Mouse (Mus musculus): Measurements from ENCODE around the gene Ube2b. TPM values are rescaled to one million over a fixed set of nuclear protein-coding genes. Genes with fewer than 3 reads are reported as not detected.

The Ube2b gene
- polyA plus RNA-seq (2014; fragmentation: Illumina TruSeq; extraction: RNeasy Lipid Tissue Mini Kit (QIAGEN cat#74804); ENCODE audit: low read depth, low replicate concordance), result 335 TPM

GRCm38 (mm10) chr11:52000290-52000962 lies at the start of gene Ube2b:
Ube2b (minus strand) TSS chr11:52000762.

DNA sequence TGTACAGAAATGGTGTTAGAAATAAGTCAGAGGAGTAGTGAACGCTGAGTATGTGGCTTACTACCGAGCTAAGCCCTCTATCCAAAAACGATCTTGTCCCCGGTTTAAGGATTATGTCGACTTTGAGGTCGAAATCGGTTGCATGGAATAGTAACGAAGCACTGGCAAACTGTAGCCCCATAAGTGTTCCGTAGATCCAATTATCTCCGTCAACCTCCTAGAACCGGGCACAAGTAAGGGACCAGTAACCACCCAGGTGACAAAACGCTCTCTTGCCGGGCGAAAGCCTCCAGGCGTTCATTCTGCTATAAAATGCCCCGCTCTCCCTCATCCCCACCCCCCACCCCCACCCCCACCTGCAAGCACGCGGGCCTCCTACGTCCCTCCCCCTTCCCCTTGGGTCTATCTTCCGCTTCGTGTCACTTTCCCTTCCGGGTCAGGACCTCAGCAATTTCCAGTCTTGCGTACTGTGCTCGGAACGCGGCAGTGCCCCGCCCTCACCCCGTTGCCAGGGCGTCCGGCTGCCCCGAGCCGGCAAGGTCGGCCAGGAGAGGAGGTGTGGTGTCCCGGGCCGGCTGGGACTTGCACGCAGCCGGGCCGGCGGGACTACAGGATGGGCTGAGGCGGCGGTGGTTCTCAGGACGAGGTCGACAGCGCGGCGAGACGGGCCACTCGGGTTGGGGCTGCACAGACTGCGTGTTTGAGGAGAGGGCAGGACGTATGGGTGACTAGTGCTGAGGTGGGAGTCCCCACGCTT lies 3.4 kb upstream of the Ube2b start, which contains the start of gene Cdkl3:
Cdkl3 (plus strand) TSS at position 450 of the 757 bp plus-strand sequence.

GRCm38 (mm10) chr11:51967443-51968401 lies 32.8 kb downstream of the Ube2b start, which contains the start of gene Cdkn2aipnl:
Cdkn2aipnl (plus strand) TSS chr11:51967661.

Other genes with a start within 250 kb of the Ube2b start
- gene Sec24a, start 237.1 kb downstream of the Ube2b start, polyA plus RNA-seq (2014; fragmentation: Illumina TruSeq; extraction: RNeasy Lipid Tissue Mini Kit (QIAGEN cat#74804); ENCODE audit: low read depth, low replicate concordance), result 28.0 TPM
- gene Sar1b, start 237.1 kb downstream of the Ube2b start, polyA plus RNA-seq (2014; fragmentation: Illumina TruSeq; extraction: RNeasy Lipid Tissue Mini Kit (QIAGEN cat#74804); ENCODE audit: low read depth, low replicate concordance), result 348 TPM
- gene Jade2, start 143.1 kb downstream of the Ube2b start, polyA plus RNA-seq (2014; fragmentation: Illumina TruSeq; extraction: RNeasy Lipid Tissue Mini Kit (QIAGEN cat#74804); ENCODE audit: low read depth, low replicate concordance), result 3.7 TPM
- gene Cdkn2aipnl, start 33.1 kb downstream of the Ube2b start, polyA plus RNA-seq (2014; fragmentation: Illumina TruSeq; extraction: RNeasy Lipid Tissue Mini Kit (QIAGEN cat#74804); ENCODE audit: low read depth, low replicate concordance), result 18.8 TPM
- 7.4 TPM for gene Cdkl3, start 3.5 kb upstream of the Ube2b start, polyA plus RNA-seq (2014; fragmentation: Illumina TruSeq; extraction: RNeasy Lipid Tissue Mini Kit (QIAGEN cat#74804); ENCODE audit: low read depth, low replicate concordance)
- gene Ppp2ca, start 97.9 kb upstream of the Ube2b start, polyA plus RNA-seq (2014; fragmentation: Illumina TruSeq; extraction: RNeasy Lipid Tissue Mini Kit (QIAGEN cat#74804); ENCODE audit: low read depth, low replicate concordance), result 134 TPM
- not detected for gene Olfr1373, start 144.8 kb upstream of the Ube2b start, polyA plus RNA-seq (2014; fragmentation: Illumina TruSeq; extraction: RNeasy Lipid Tissue Mini Kit (QIAGEN cat#74804); ENCODE audit: low read depth, low replicate concordance)
- not detected for gene Olfr1371, start 213.2 kb upstream of the Ube2b start, polyA plus RNA-seq (2014; fragmentation: Illumina TruSeq; extraction: RNeasy Lipid Tissue Mini Kit (QIAGEN cat#74804); ENCODE audit: low read depth, low replicate concordance)
- 1,130 TPM for gene Skp1a, start 231.2 kb upstream of the Ube2b start, polyA plus RNA-seq (2014; fragmentation: Illumina TruSeq; extraction: RNeasy Lipid Tissue Mini Kit (QIAGEN cat#74804); ENCODE audit: low read depth, low replicate concordance)

Data from kidney, adult 10 weeks (tissue).